Mouse (Mus musculus): ENCODE measurements around the gene Bcat1. TPM values are rescaled to one million over a fixed set of nuclear protein-coding genes. Genes with fewer than 3 reads are reported as not detected.

Gene Bcat1
- polyA plus RNA-seq (2015; fragmentation: Nextera tagmentation; extraction: Ambion mirVana) = 7.7 and 12.0 TPM in 2 replicates

DNA sequence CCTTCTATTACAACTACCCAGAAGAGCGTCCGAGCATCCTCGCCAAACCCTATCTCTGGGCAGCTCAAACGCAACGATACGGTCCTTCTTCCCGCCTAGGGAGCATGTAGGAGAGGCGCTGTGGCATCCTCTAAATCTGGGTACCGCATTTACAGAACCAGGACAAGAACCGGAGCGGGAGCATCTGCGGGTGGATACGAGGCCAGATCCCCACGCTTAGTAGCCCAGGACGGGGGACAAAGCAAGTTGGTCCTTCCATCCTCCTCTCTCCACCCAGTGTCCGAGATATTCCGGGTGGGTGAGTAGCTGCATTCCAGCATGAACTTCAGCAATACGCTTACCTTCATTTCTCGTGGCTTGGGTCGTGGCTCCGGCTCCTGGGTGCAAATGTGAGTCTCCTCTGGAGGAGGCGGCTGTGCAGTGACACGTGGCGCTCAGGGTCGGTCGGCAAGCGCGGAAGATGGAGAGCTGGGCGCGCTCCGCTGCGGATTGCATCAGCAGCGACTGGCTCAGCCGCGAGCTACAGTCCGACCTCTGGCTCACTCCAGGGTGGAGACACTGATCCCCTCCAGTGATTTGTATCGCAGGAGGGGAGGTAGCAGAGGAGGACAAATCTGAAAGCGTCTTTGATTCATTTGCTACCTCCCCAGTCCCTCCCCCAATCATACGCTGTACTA lies at the start of gene Bcat1:
Gene Bcat1 (minus strand): TSS at position 637 of the 677 bp plus-strand sequence.

DNA sequence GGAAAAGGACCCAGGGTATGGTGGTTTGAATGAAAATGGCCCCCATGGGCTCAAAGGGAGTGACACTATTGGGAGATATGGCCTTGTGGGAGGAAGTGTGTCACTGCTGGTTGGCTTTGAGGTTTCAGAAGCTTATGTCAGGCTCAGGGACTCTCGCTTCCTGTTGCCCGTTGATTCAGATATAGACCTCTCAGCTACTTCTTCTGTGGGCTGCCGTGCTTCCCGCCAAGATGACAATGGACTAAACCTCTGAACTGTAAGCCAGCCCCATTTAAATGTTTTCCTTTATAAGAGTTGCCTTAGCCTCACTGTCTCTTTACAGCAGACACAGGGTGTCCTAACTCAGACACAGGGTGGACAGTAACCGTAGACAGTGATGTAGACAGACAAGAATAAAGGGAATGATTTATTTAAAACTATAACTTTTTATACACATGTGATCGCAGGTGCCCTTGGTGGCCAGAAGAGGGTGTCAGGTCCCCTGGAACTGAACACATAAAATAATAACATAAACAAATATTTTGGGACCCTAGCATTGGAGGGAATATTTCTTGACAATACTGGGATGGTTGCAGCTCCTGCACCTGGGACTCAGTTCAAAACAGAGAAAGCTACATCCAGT lies 39.6 kb upstream of the Bcat1 start, which contains the start of gene Lrmp:
Gene Lrmp (plus strand): TSS at position 178 of the 622 bp plus-strand sequence.

Other genes with a start within 250 kb of the Bcat1 start
- gene Lrmp, start 39.5 kb upstream of the Bcat1 start, polyA plus RNA-seq (2015; fragmentation: Nextera tagmentation; extraction: Ambion mirVana) = 1.7 and 2.0 TPM in 2 replicates
- gene Casc1, start 134.8 kb upstream of the Bcat1 start, polyA plus RNA-seq (2015; fragmentation: Nextera tagmentation; extraction: Ambion mirVana) = 0.17 and 0.22 TPM in 2 replicates
- gene Etfrf1, start 134.9 kb upstream of the Bcat1 start, polyA plus RNA-seq (2015; fragmentation: Nextera tagmentation; extraction: Ambion mirVana) = 40.5 and 42.6 TPM in 2 replicates
- 48.4 and 68.0 TPM in 2 replicates for gene Kras, start 174.1 kb upstream of the Bcat1 start, polyA plus RNA-seq (2015; fragmentation: Nextera tagmentation; extraction: Ambion mirVana)